Mouse (Mus musculus) MEL (cell line): ENCODE data around the gene Nccrp1. TPM values are rescaled to one million over a fixed set of nuclear protein-coding genes. Genes with fewer than 3 reads are reported as not detected.

Source experiments
- DNase-seq: peaks from one replicate; pipeline ENCODE4 v3.0.0; 2011; ENCODE audit warnings: low read depth, low spot score
- H3K27ac ChIP-seq: 2 replicates; pipeline ENCODE4 v1.5.1; 2012; ENCODE audit warnings: low read depth, mild to moderate bottlenecking, control low read depth, low read length, moderate library complexity; ENCODE audit not compliant: control insufficient read depth
- H3K27me3 ChIP-seq, 2 experiments: fragments of 150-350 bp in 1 of 2; sonication (generic) in 1 of 2; 2 replicates each; pipeline ENCODE4 v1.6.1; 2012; ENCODE audit warnings: low read length in 2 of 2, mild to moderate bottlenecking in 2 of 2, improper control_type of control experiment in 1 of 2, moderate library complexity in 1 of 2; ENCODE audit not compliant: insufficient read depth in 2 of 2, control insufficient read depth in 1 of 2
- H3K36me3 ChIP-seq, 2 experiments: 2 replicates each; pipeline ENCODE4 v1.6.1; 2012 to 2014; ENCODE audit warnings: low read length in 2 of 2, improper control_type of control experiment in 1 of 2, inconsistent platforms in 1 of 2, mild to moderate bottlenecking in 1 of 2; ENCODE audit not compliant: insufficient read depth in 2 of 2, control insufficient read depth in 1 of 2
- H3K4me1 ChIP-seq, 2 experiments: fragments of 150-350 bp in 1 of 2; sonication (generic) in 1 of 2; 2 replicates each; pipeline ENCODE4 v1.6.1; 2012; ENCODE audit warnings: low read length in 2 of 2, improper control_type of control experiment in 1 of 2, mild to moderate bottlenecking in 1 of 2; ENCODE audit not compliant: insufficient read depth in 2 of 2, control insufficient read depth in 1 of 2
- H3K4me3 ChIP-seq, 2 experiments: fragments of 150-350 bp in 1 of 2; sonication (generic) in 1 of 2; 2 replicates each; pipeline ENCODE4 v1.5.1; 2012; ENCODE audit warnings: low read depth in 2 of 2, low read length in 2 of 2, mild to moderate bottlenecking in 2 of 2, moderate library complexity in 2 of 2, control low read depth in 1 of 2, improper control_type of control experiment in 1 of 2; ENCODE audit not compliant: control insufficient read depth in 1 of 2, insufficient read depth in 1 of 2
- H3K79me2 ChIP-seq: 2 replicates; pipeline ENCODE4 v1.6.1; 2012; ENCODE audit warnings: mild to moderate bottlenecking, low read length, moderate library complexity; ENCODE audit not compliant: control insufficient read depth, poor library complexity, insufficient read depth
- H3K9ac ChIP-seq: 2 replicates; pipeline ENCODE4 v1.6.1; 2012; ENCODE audit warnings: low read depth, mild to moderate bottlenecking, control low read depth, low read length, moderate library complexity; ENCODE audit not compliant: control insufficient read depth, poor library complexity, severe bottlenecking
- H3K9me3 ChIP-seq: fragments of 150-350 bp; sonication (generic); replicated peaks from 2 replicates; pipeline ENCODE4 v1.6.1; 2012; ENCODE audit warnings: mild to moderate bottlenecking, low read length, improper control_type of control experiment, moderate library complexity; ENCODE audit not compliant: insufficient read depth
- BHLHE40 ChIP-seq: IDR thresholded peaks from 2 replicates; pipeline ENCODE4 v1.6.1; 2012; ENCODE audit warnings: low read depth, mild to moderate bottlenecking, inconsistent platforms, low read length, improper control_type of control experiment, borderline replicate concordance
- CHD1 ChIP-seq: IDR thresholded peaks from 2 replicates; pipeline ENCODE4 v1.6.1; 2012; ENCODE audit warnings: low read depth, mild to moderate bottlenecking, inconsistent platforms, low read length, improper control_type of control experiment
- E2F4 ChIP-seq: IDR thresholded peaks from 2 replicates; pipeline ENCODE4 v1.6.1; 2011; ENCODE audit warnings: low read depth, low read length, improper control_type of control experiment, borderline replicate concordance
- EP300 ChIP-seq, 2 experiments: IDR thresholded peaks; 2 replicates each; pipeline ENCODE4 v1.6.1; 2011; ENCODE audit warnings: improper control_type of control experiment in 2 of 2, low read length in 2 of 2, low read depth in 1 of 2, mild to moderate bottlenecking in 1 of 2
- GABPA ChIP-seq: IDR thresholded peaks from 2 replicates; pipeline ENCODE4 v1.6.1; 2012; ENCODE audit warnings: low read depth, mild to moderate bottlenecking, inconsistent platforms, low read length, improper control_type of control experiment, moderate library complexity
- HCFC1 ChIP-seq: IDR thresholded peaks from 2 replicates; pipeline ENCODE4 v1.6.1; 2012; ENCODE audit warnings: low read depth, mild to moderate bottlenecking, inconsistent platforms, low read length, improper control_type of control experiment, moderate library complexity
- JUND ChIP-seq: IDR thresholded peaks from 2 replicates; pipeline ENCODE4 v1.6.1; 2011; ENCODE audit warnings: low read depth, mild to moderate bottlenecking, improper control_type of control experiment, low read length
- MAFK ChIP-seq: IDR thresholded peaks from 2 replicates; pipeline ENCODE4 v1.6.1; 2011; ENCODE audit warnings: low read depth, mild to moderate bottlenecking, low read length, improper control_type of control experiment, borderline replicate concordance
- MAZ ChIP-seq: IDR thresholded peaks from 2 replicates; pipeline ENCODE4 v1.6.1; 2012; ENCODE audit warnings: low read depth, mild to moderate bottlenecking, inconsistent platforms, low read length, improper control_type of control experiment
- NELFE ChIP-seq: IDR thresholded peaks from 2 replicates; pipeline ENCODE4 v1.6.1; 2011; ENCODE audit warnings: low read depth, low read length, improper control_type of control experiment
- NRF1 ChIP-seq: IDR thresholded peaks from 2 replicates; pipeline ENCODE4 v1.6.1; 2014; ENCODE audit warnings: low read depth, mild to moderate bottlenecking, inconsistent platforms, low read length, improper control_type of control experiment, moderate library complexity; ENCODE audit not compliant: poor library complexity, insufficient read depth, severe bottlenecking
- POLR2A ChIP-seq, 2 experiments: IDR thresholded peaks; 2 replicates each; pipeline ENCODE4 v1.6.1; 2011 to 2012; ENCODE audit warnings: low read length in 2 of 2, mild to moderate bottlenecking in 2 of 2, control low read depth in 1 of 2, improper control_type of control experiment in 1 of 2, low read depth in 1 of 2, moderate library complexity in 1 of 2; ENCODE audit not compliant: control insufficient read depth in 1 of 2, insufficient read depth in 1 of 2, poor library complexity in 1 of 2
- POLR2AphosphoS2 ChIP-seq: IDR thresholded peaks from 2 replicates; pipeline ENCODE4 v1.6.1; 2011; ENCODE audit warnings: low read length, improper control_type of control experiment
- POLR2AphosphoS5 ChIP-seq: IDR thresholded peaks from 2 replicates; pipeline ENCODE4 v1.6.1; 2012; ENCODE audit warnings: low read depth, borderline replicate concordance, mild to moderate bottlenecking, inconsistent platforms, low read length, moderate library complexity, mixed read lengths
- TBP ChIP-seq: IDR thresholded peaks from 2 replicates; pipeline ENCODE4 v1.8.0; 2011; ENCODE audit warnings: low read depth, low read length, improper control_type of control experiment
- UBTF ChIP-seq: IDR thresholded peaks from 2 replicates; pipeline ENCODE4 v1.6.1; 2012; ENCODE audit warnings: low read depth, mild to moderate bottlenecking, inconsistent platforms, low read length, improper control_type of control experiment, moderate library complexity, borderline replicate concordance; ENCODE audit not compliant: insufficient read depth
- USF1 ChIP-seq: IDR thresholded peaks from 2 replicates; pipeline ENCODE4 v1.6.1; 2014; ENCODE audit warnings: low read depth, mild to moderate bottlenecking, inconsistent platforms, low read length, improper control_type of control experiment, moderate library complexity
- USF2 ChIP-seq, 2 experiments: IDR thresholded peaks; 2 replicates each; pipeline ENCODE4 v1.6.1; 2011 to 2012; ENCODE audit warnings: improper control_type of control experiment in 2 of 2, low read length in 2 of 2, borderline replicate concordance in 1 of 2, inconsistent platforms in 1 of 2, low read depth in 1 of 2, mild to moderate bottlenecking in 1 of 2; ENCODE audit not compliant: insufficient read depth in 1 of 2
- ZC3H11A ChIP-seq: IDR thresholded peaks from 2 replicates; pipeline ENCODE4 v1.6.1; 2012; ENCODE audit warnings: low read depth, mild to moderate bottlenecking, inconsistent platforms, low read length, improper control_type of control experiment
- ZNF384 ChIP-seq: IDR thresholded peaks from 2 replicates; pipeline ENCODE4 v1.6.1; 2012; ENCODE audit warnings: low read depth, mild to moderate bottlenecking, inconsistent platforms, low read length, improper control_type of control experiment
- polyA plus RNA-seq, 2 experiments: library from polyadenylated mRNA; stranded (reverse) in 1 of 2; unstranded in 1 of 2; fragments of >175 nt in 1 of 2; fragments of >200 nt in 1 of 2; gene quantifications; 2 replicates each; pipeline versions ENCODE4 v1.2.1 to v1.2.4; 2012; ENCODE audit warnings: low replicate concordance in 2 of 2, low read depth in 1 of 2; ENCODE audit not compliant: insufficient read length in 2 of 2, insufficient read depth in 1 of 2, missing spikeins in 1 of 2
- total RNA-seq: library from RNA; depleted of rRNA; stranded (reverse); fragments of 300-350 nt; gene quantifications from 2 replicates; pipeline ENCODE4 v1.2.3, GENCODE M21; 2012

Gene Nccrp1
- total and polyA plus RNA-seq, 3 experiments: not detected

GRCm38 (mm10) chr7:28586663-28587411, 39.8 kb upstream of the Nccrp1 start:
- Histone ChIP-seq H3K36me3 (peaks cover 0 to 25% of the 10 kb centered on the region in 2 experiments; a peak in 2 of 4 replicates), H3K27ac (no peak overlapping the region), H3K9ac (no peak overlapping the region), H3K79me2 (peaks cover 6% of the 10 kb centered on the region; the same call in 1 of the 2 replicates), H3K27me3 (no peaks in the 10 kb centered on the region), H3K9me3 (no peaks in the 10 kb centered on the region), H3K4me3 (no peak overlapping the region), H3K4me1 (peaks cover 25 to 32% of the 10 kb centered on the region in 2 experiments)
- DNase-seq: no peak
- no peak for TF ChIP-seq USF2 (IDR thresholded peaks at IDR 0.05; ENCODE audit: borderline replicate concordance in 1 of 2, insufficient read depth in 1 of 2, low read depth in 1 of 2, low read length in 2 of 2)
- TF ChIP-seq JUND: no peak
- no peak for TF ChIP-seq POLR2AphosphoS2
- TF ChIP-seq GABPA: no peak
- no peak for TF ChIP-seq BHLHE40
- no peak for TF ChIP-seq HCFC1
- no peak for TF ChIP-seq MAZ

GRCm38 (mm10) chr7:28585001-28585400, 37.9 kb upstream of the Nccrp1 start:
- no peak overlapping the region for H3K9ac ChIP-seq
- H3K36me3 ChIP-seq: peaks cover 0 to 25% of the 10 kb centered on the region in 2 experiments; a peak in 2 of 4 replicates
- H3K27ac ChIP-seq: no peak overlapping the region
- H3K4me1 ChIP-seq: peaks cover 33 to 38% of the 10 kb centered on the region in 2 experiments
- peaks cover 6% of the 10 kb centered on the region; the same call in 1 of the 2 replicates for H3K79me2 ChIP-seq
- DNase-seq: no peak
- H3K27me3 ChIP-seq: no peaks in the 10 kb centered on the region
- H3K4me3 ChIP-seq: no peak overlapping the region
- H3K9me3 ChIP-seq: no peaks in the 10 kb centered on the region
- TF ChIP-seq CHD1 (no peak), NELFE (no peak), E2F4 (no peak), TBP (no peak), MAFK (no peak), UBTF (no peak), USF1 (no peak), EP300 (IDR thresholded peaks at IDR 0.05; ENCODE audit: low read depth in 1 of 2, low read length in 2 of 2) (no peak), POLR2AphosphoS5 (no peak), ZNF384 (no peak), ZC3H11A (no peak), POLR2A (IDR thresholded peaks at IDR 0.05; ENCODE audit: control insufficient read depth in 1 of 2, insufficient read depth in 1 of 2, low read depth in 1 of 2, low read length in 2 of 2, poor library complexity in 1 of 2) (no peak), NRF1 (no peak)
